Mouse (Mus musculus) layer of hippocampus, adult 2 months (tissue): ENCODE results near the gene Lingo4. TPM values are rescaled to one million over a fixed set of nuclear protein-coding genes. Genes with fewer than 3 reads are reported as not detected.

Experiments
- DNase-seq, 2 experiments: peaks; one replicate each; pipeline ENCODE4 v3.0.0; 2022; ENCODE audit warnings: low spot score in 2 of 2
- H3K27ac ChIP-seq: fragments of 200-600 bp; 2 replicates; pipeline ENCODE4 v1.8.1; 2022
- H3K4me3 ChIP-seq: fragments of 200-600 bp; 2 replicates; pipeline ENCODE4 v1.8.1; 2022; ENCODE audit warnings: mild to moderate bottlenecking
- CTCF ChIP-seq: fragments of 200-600 bp; conservative IDR thresholded peaks from 2 replicates; pipeline ENCODE4 v1.8.1; 2022; ENCODE audit warnings: antibody characterized with exemption, mild to moderate bottlenecking, moderate library complexity
- long read RNA-seq, 2 experiments: library from polyadenylated mRNA; stranded (forward); transcript quantifications; one replicate each; pipeline ENCODE4 v2.0.0; 2021; ENCODE audit warnings: borderline mapping rate in 2 of 2
- total RNA-seq, 2 experiments: library from RNA; stranded (reverse); gene quantifications; 2 replicates each; pipeline ENCODE4 v1.2.3; 2021

Lingo4 gene
- under 1 TPM; 0.79 to 0.98 TPM for total RNA-seq
- long read RNA-seq, experiment 1, result 0 reads
- long read RNA-seq, experiment 2, result 0 reads

DNA sequence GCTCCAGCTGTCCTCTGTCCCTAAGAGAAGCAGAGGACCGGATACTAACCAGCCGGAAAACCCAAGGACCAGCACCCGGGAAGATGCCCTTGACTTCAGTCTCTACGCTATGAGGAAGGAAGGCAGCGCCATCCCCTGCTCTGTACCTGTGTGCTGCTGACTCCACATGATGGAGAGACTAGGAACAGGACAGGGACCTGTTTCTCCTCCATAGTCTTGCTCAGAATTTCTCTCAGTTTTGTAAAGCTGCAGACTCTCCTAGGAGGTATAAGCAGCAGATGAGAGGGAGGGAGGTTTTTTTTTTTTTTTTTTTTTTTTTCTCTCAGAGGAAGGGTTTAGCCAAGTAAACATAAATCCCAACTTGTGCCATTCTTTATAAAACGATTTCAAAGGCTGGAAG lies at the start of gene Lingo4:
Gene Lingo4, plus strand, starts transcription at position 301 of the 400 bp plus-strand sequence.
- Histone ChIP-seq H3K27ac (0 out of 2 replicates have a peak within 1 kb of the TSS, but pooled peaks have one; percentile 28), H3K4me3 (peak within 1 kb of the TSS; percentile 50)
- DNase-seq, result no peak
- no peak for TF ChIP-seq CTCF

DNA sequence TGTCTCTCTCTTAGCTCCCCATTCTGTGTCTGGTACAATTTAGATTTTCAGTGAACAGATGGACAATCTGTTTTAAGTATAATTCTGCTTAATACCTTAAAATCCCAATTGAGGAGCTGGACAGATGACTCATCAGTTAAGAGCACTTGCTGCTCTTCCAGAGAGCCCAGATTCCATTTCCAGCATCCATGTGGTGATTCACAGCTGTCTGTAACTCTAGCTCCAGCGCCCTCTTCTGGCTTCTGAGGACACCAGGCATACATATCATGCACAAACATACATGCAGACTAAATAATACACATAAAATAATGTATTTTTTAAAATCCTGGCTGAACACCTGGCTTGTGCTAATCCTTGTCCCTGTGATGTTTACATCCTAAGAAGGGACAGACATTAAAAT lies 37.5 kb upstream of the Lingo4 start:
- Histone ChIP-seq H3K4me3 (no peak overlapping the region), H3K27ac (peak overlapping the region; percentile 59)
- TF ChIP-seq CTCF, result peak; percentile 76
- DNase-seq, result peak in 1 of 2 experiments; percentile 66

DNA sequence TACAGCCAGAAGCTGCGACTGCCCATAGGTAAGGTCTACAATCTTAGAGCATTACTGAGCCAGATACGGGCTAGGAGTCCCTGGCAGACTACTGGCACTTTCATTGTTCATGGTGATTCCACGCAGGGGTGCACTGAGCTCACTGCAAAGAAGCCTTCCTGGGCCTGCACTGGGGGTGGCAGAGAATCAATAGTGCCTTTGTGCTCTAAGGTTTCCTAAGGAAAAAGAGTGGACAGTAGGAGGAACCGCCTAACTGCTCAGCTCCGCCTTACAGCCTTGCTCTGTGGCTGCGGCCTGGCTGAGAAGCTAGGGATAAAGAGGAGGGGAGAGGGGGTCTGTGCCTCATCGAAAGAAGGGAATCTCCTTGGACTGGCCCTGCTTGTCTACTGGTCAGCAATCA lies 36.2 kb upstream of the Lingo4 start, which contains the start of gene C2cd4d:
Gene C2cd4d, plus strand, starts transcription at position 301 of the 400 bp plus-strand sequence.
- Histone ChIP-seq H3K4me3 (peak within 1 kb of the TSS; percentile 59), H3K27ac (peak within 1 kb of the TSS; percentile 37; the same call in 1 of the 2 replicates)
- no peak for TF ChIP-seq CTCF
- DNase-seq, result no peak

DNA sequence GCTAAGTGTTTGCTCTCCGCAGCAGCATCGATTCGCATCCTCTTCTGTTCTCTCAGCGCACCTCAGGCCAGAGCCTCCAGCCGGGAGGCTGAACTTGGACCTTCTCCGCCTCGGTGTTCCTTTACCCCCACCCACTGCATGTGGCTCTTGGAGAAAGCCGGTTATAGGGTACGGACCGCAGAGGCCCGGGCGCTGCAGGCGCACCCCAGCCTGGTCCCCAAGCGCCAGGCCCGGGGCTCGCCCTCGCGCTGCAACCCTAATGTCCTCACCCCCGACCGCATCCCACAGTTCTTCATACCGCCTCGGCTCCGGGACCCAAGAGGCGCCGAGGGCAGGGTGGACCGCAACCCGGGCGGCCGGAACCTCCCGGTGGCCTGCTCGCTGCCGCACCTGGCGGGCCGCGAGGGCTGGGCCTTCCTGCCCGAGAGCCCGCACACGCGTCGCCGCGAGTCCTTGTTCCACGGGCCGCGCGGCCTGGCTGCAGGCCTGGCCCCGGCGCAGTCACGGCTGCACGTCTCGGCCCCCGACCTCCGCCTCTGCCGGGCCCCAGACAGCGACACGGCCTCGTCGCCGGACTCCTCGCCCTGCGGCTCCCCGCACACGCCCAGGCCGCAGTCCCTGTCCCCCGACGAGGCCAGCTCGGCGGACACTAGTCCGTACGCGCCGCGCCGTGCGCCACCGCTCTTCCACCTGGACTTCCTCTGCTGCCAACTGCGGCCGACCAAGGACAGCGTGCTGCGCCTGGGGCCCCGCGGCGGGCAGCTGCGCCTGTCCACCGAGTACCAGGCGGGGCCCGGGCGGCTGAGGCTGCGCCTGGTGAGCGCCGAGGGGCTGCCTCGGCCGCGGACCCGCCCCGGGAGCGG lies 34.8 kb upstream of the Lingo4 start:
- Histone ChIP-seq H3K4me3 (peak overlapping the region; percentile 59), H3K27ac (peak overlapping the region; percentile 37)
- TF ChIP-seq CTCF, result no peak
- DNase-seq, result no peak

DNA sequence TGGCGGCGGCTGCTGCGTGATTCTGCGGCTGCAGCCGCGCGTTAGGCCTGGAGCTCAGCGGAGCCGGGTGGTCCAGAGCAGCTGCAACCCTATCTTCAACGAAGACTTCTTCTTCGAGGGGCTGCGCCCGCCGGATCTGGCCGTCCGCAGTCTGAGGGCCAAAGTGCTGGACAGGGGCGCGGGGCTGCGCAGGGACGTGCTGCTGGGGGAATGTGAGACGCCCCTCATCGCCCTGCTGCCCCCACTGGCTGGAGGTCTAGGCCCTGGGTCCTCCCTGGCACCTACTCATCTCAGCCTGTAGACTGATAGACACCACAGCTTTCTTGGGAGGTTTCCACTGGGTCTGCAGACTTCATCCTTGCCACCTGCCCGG lies 34.2 kb upstream of the Lingo4 start:
- peak overlapping the region; percentile 37; the same call in 1 of the 2 replicates for H3K27ac ChIP-seq
- H3K4me3 ChIP-seq, result peak overlapping the region; percentile 59
- no peak for DNase-seq
- TF ChIP-seq CTCF, result no peak

DNA sequence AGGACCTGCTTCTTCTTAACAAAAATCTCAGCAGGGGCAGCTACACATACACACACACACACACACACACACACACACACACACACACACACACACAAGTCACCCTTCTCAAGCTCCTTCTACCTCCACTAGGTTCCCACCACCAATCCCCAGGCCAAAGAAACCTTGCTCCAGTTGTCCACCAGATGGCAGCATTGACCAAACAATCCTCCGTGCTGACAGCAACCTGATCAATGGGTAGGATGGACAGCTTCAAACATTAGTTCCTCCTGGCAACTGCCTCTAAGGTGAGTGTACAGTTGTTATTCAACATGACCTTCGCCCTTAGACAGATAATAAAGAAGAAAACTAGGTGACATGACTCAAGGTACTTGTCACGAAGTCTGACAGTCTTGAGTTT lies 31.6 kb upstream of the Lingo4 start:
- TF ChIP-seq CTCF, result peak; percentile 79

DNA sequence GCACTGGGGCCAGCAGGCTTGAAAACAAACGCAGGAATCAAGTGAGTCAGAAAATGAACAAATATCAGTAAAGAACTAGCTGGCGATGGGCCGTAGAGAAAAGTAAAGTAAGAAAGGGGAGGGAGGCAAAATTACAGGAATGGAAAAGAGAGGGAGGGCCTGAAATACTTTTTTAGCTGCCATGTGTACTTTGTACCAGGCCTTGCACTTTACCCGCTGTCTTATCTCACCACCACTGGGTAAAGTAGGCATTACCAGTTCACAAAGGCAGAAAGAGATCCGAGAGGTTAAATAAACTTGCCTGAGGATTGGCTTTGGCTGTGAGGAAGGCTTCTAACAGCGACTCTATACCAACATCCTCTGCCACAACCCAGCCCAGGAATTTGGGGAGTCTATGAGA lies 30.8 kb upstream of the Lingo4 start:
- H3K27ac ChIP-seq, result no peak overlapping the region
- no peak for TF ChIP-seq CTCF
- DNase-seq, result no peak
- no peak overlapping the region for H3K4me3 ChIP-seq

More for the DNA sequence above, 31.6 kb upstream of the Lingo4 start:
- Histone ChIP-seq H3K4me3 (no peak overlapping the region), H3K27ac (no peak overlapping the region)
- DNase-seq, result peak; percentile 85 to 90

DNA sequence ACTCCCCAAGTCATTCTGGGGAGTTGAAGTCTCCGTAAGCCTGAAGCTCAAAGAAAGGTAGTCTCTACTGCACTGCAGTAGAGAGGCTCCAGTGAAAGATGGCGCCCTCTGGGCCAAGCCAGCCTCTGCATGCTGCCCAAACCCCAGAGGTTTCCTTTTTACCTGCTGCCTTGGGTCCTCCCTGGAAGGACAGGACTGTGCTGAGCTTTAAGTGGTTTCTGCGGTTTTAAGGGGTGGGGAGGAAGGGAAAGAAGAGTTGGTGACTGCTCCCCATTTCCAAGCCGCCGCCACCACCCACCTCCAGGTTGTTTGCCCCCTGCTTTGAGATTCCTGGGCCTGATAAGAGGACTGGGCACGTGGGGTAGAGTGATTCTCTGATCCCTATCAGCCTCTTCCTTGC lies 29.7 kb upstream of the Lingo4 start:
- H3K27ac ChIP-seq, result no peak overlapping the region
- no peak overlapping the region for H3K4me3 ChIP-seq
- DNase-seq, result no peak
- TF ChIP-seq CTCF, result no peak

DNA sequence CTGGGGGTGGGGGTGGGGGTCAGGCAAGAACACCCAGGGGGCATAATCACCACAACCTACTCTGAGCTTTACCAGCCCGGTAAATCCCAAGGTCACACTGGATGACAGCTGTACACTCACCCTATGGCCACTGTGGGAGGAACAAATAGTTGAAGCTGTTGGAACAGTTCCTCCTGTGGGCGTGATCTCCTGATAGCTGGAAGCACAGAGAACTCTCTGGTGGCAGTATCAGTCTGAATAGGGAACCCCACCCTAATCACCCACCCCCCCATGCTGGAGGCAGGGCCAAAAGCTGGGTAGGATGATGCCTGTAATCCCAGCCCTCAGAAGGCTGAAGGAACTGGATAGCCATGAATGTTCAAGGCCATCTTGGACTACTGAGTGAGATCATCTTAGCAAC lies 28.6 kb upstream of the Lingo4 start:
- Histone ChIP-seq H3K27ac (no peak overlapping the region), H3K4me3 (no peak overlapping the region)
- no peak for TF ChIP-seq CTCF
- DNase-seq, result no peak

DNA sequence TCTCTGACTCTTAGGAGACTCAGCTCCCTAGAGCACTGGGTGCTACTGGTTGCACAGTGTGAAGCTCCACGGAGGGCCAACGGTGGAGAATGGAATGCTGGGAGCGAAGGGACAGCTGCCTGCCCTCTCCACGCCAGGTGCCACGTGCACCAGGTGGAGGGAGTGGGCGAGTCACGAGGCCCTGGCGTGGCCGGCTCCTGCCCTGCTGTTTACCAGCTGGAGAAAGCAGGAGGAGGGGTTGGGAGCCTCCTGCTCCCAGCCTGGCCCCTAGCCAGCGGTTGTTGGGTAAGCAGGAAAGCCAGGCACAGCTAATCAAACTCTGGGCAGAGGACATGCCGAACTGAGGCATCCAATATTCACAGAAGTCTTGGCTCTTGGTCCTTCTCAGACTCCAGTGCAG lies 26.7 kb upstream of the Lingo4 start:
- H3K4me3 ChIP-seq, result peak overlapping the region; percentile 38

DNA sequence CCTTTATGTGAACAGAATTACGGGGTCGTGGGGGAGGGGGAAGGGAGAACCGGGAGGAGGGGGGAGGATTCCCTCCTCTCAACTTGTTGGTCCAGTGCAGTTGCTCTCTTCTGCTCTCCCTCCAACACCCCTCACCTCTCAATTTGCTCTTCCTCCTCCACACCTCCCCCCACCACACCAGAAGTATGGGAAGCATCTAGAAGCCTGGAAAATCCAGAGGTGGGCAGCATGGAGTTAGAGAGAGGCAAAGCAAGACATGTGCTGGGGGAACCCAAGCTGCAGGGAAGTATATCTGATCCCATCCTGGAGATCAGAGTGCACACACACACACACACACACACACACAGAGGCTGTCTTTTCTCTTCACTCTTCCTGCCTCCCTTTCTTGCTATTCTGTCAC lies 26.3 kb upstream of the Lingo4 start:
- no peak for DNase-seq
- no peak for TF ChIP-seq CTCF
- no peak overlapping the region for H3K27ac ChIP-seq

More for the DNA sequence above, 26.7 kb upstream of the Lingo4 start:
- TF ChIP-seq CTCF, result no peak
- peak overlapping the region; percentile 46; the same call in 1 of the 2 replicates for H3K27ac ChIP-seq
- DNase-seq, result peak in 1 of 2 experiments; percentile 51

DNA sequence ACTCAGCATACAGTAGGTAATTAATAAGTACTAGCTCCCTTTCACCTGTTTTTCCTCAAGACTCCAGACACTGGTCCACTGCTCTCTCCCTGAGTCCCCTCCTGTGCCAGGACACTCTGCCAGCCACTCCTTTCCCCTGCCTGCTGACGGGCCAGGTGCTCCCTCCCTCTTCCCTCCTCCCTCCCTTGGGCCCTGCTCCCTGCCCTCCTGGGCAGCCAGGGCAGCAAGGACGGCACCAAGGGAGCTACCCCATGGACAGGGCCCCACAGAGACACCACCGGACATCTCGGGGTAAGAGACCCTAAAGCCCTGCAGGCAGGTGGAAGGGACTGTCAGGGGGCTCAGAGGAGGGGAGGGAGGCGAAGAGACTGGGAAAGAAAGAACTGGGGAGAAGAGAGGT lies 25.7 kb upstream of the Lingo4 start, which contains the start of gene Rorc:
Gene Rorc, plus strand, starts transcription at position 154 of the 400 bp plus-strand sequence.
- DNase-seq, result no peak
- Histone ChIP-seq H3K4me3 (peak within 1 kb of the TSS; percentile 38), H3K27ac (peak within 1 kb of the TSS; percentile 46; the same call in 1 of the 2 replicates)
- no peak for TF ChIP-seq CTCF

More for the DNA sequence above, 26.3 kb upstream of the Lingo4 start:
- H3K4me3 ChIP-seq, result no peak overlapping the region; the same call in 1 of the 2 replicates

DNA sequence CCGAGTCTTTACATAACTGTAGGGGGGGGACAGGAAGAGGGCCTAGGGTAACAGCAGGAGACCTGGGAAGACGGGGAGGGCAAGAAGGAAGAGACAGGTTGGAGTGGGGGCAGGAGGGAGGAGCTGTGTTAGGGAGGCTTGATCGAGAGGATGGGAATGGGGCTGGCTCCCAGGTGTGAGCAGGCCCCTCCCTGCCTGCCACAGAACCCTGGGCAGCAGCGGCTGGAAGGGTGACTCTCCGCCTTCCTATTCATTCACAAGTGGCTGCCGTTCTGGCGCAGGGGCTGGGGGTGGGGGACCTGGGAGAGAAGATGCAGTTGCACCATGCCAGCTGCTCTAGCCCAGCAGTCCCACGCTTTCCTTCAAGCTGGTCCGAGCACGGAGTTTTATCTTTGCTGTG lies 25.2 kb upstream of the Lingo4 start:
- H3K4me3 ChIP-seq, result peak overlapping the region; percentile 24; the same call in 1 of the 2 replicates
- no peak overlapping the region for H3K27ac ChIP-seq
- DNase-seq, result no peak
- TF ChIP-seq CTCF, result no peak
